Mouse (Mus musculus): ENCODE measurements around the gene Gca. TPM values are rescaled to one million over a fixed set of nuclear protein-coding genes. Genes with fewer than 3 reads are reported as not detected.
"Not testable (repeated sequence)": the region's sequence is repeated elsewhere in the genome, so short reads cannot be mapped to it uniquely, and the experiment has no call there.

Gca gene
- polyA plus RNA-seq, 1 experiment from 2014 or later: 6.8 TPM

- H3K36me3 ChIP-seq (ENCODE audit: control insufficient read depth, insufficient read depth, low read length): no peaks in the 10 kb centered on the region
- 77% methylated on average over 3 of the region's 3 CpGs for WGBS
- no peak overlapping the region for H3K27ac ChIP-seq (ENCODE audit: low read length)
- no peak overlapping the region for H3K4me3 ChIP-seq (replicated peaks; ENCODE audit: low read length)
- no peak for ATAC-seq (ENCODE audit: insufficient read depth, low FRiP score)
- no peaks in the 10 kb centered on the region for H3K9me3 ChIP-seq (replicated peaks; ENCODE audit: control insufficient read depth, low read length)
- no peak overlapping the region for H3K4me2 ChIP-seq (ENCODE audit: low read depth, low read length)
- no peak overlapping the region for H3K9ac ChIP-seq (ENCODE audit: low read length)
- H3K4me1 ChIP-seq (ENCODE audit: control insufficient read depth, insufficient read depth, low read length): no peaks in the 10 kb centered on the region
- no peaks in the 10 kb centered on the region for H3K27me3 ChIP-seq (ENCODE audit: control insufficient read depth, insufficient read depth, low read length)
Measured at GRCm38 (mm10) chr2:62706313-62706712, 42.2 kb downstream of the Gca start.

- ATAC-seq (ENCODE audit: insufficient read depth, low FRiP score): no peak
- Histone ChIP-seq H3K4me2 (ENCODE audit: low read depth, low read length) (no peak overlapping the region), H3K27ac (ENCODE audit: low read length) (no peak overlapping the region), H3K4me1 (ENCODE audit: control insufficient read depth, insufficient read depth, low read length) (no peaks in the 10 kb centered on the region), H3K27me3 (ENCODE audit: control insufficient read depth, insufficient read depth, low read length) (no peaks in the 10 kb centered on the region), H3K9ac (ENCODE audit: low read length) (no peak overlapping the region), H3K9me3 (replicated peaks; ENCODE audit: control insufficient read depth, low read length) (no peaks in the 10 kb centered on the region), H3K36me3 (ENCODE audit: control insufficient read depth, insufficient read depth, low read length) (no peaks in the 10 kb centered on the region), H3K4me3 (replicated peaks; ENCODE audit: low read length) (no peak overlapping the region)
- 81% methylated on average over 1 of the region's 1 CpGs for WGBS
Measured at GRCm38 (mm10) chr2:62709633-62710032, 45.5 kb downstream of the Gca start.

- H3K27me3 ChIP-seq (ENCODE audit: control insufficient read depth, insufficient read depth, low read length); ATAC-seq (ENCODE audit: insufficient read depth, low FRiP score); H3K9me3 ChIP-seq (replicated peaks; ENCODE audit: control insufficient read depth, low read length); H3K4me2 ChIP-seq (ENCODE audit: low read depth, low read length); H3K9ac ChIP-seq (ENCODE audit: low read length); H3K4me1 ChIP-seq (ENCODE audit: control insufficient read depth, insufficient read depth, low read length); H3K27ac ChIP-seq (ENCODE audit: low read length); H3K4me3 ChIP-seq (replicated peaks; ENCODE audit: low read length); H3K36me3 ChIP-seq (ENCODE audit: control insufficient read depth, insufficient read depth, low read length): not testable (repeated sequence)
- WGBS: 98% methylated on average over 4 of the region's 4 CpGs
Measured at GRCm38 (mm10) chr2:62714362-62714761, 50.3 kb downstream of the Gca start.

GRCm38 (mm10) chr2:62715260-62715659, 51.2 kb downstream of the Gca start:
- no peak overlapping the region for H3K4me3 ChIP-seq (replicated peaks; ENCODE audit: low read length)
- H3K9ac ChIP-seq (ENCODE audit: low read length): no peak overlapping the region

GRCm38 (mm10) chr2:62717270-62717669, 53.2 kb downstream of the Gca start:
- Histone ChIP-seq H3K4me2 (ENCODE audit: low read depth, low read length) (no peak overlapping the region), H3K27me3 (ENCODE audit: control insufficient read depth, insufficient read depth, low read length) (no peaks in the 10 kb centered on the region), H3K9ac (ENCODE audit: low read length) (no peak overlapping the region), H3K36me3 (ENCODE audit: control insufficient read depth, insufficient read depth, low read length) (no peaks in the 10 kb centered on the region), H3K4me1 (ENCODE audit: control insufficient read depth, insufficient read depth, low read length) (no peaks in the 10 kb centered on the region), H3K9me3 (replicated peaks; ENCODE audit: control insufficient read depth, low read length) (no peaks in the 10 kb centered on the region), H3K4me3 (replicated peaks; ENCODE audit: low read length) (no peak overlapping the region), H3K27ac (ENCODE audit: low read length) (no peak overlapping the region)
- no peak for ATAC-seq (ENCODE audit: insufficient read depth, low FRiP score)
- 80% methylated on average over 6 of the region's 6 CpGs for WGBS

More at GRCm38 (mm10) chr2:62715260-62715659, 51.2 kb downstream of the Gca start:
- Histone ChIP-seq H3K4me1 (ENCODE audit: control insufficient read depth, insufficient read depth, low read length) (no peaks in the 10 kb centered on the region), H3K36me3 (ENCODE audit: control insufficient read depth, insufficient read depth, low read length) (no peaks in the 10 kb centered on the region), H3K4me2 (ENCODE audit: low read depth, low read length) (no peak overlapping the region), H3K27ac (ENCODE audit: low read length) (no peak overlapping the region), H3K27me3 (ENCODE audit: control insufficient read depth, insufficient read depth, low read length) (no peaks in the 10 kb centered on the region), H3K9me3 (replicated peaks; ENCODE audit: control insufficient read depth, low read length) (no peaks in the 10 kb centered on the region)
- ATAC-seq (ENCODE audit: insufficient read depth, low FRiP score): no peak
- WGBS: 87% methylated on average over 4 of the region's 4 CpGs

- no peak for ATAC-seq (ENCODE audit: insufficient read depth, low FRiP score)
- no peaks in the 10 kb centered on the region for H3K36me3 ChIP-seq (ENCODE audit: control insufficient read depth, insufficient read depth, low read length)
- no peak overlapping the region for H3K9ac ChIP-seq (ENCODE audit: low read length)
- no peaks in the 10 kb centered on the region for H3K9me3 ChIP-seq (replicated peaks; ENCODE audit: control insufficient read depth, low read length)
- H3K4me2 ChIP-seq (ENCODE audit: low read depth, low read length): no peak overlapping the region
- H3K4me3 ChIP-seq (replicated peaks; ENCODE audit: low read length): no peak overlapping the region
- no peaks in the 10 kb centered on the region for H3K4me1 ChIP-seq (ENCODE audit: control insufficient read depth, insufficient read depth, low read length)
- no peak overlapping the region for H3K27ac ChIP-seq (ENCODE audit: low read length)
- WGBS: 55% methylated on average over 1 of the region's 1 CpGs
- H3K27me3 ChIP-seq (ENCODE audit: control insufficient read depth, insufficient read depth, low read length): no peaks in the 10 kb centered on the region
Measured at GRCm38 (mm10) chr2:62718411-62718810, 54.3 kb downstream of the Gca start.

GRCm38 (mm10) chr2:62725946-62726345, 61.9 kb downstream of the Gca start:
- Histone ChIP-seq H3K27ac (ENCODE audit: low read length) (no peak overlapping the region), H3K4me2 (ENCODE audit: low read depth, low read length) (no peak overlapping the region), H3K36me3 (ENCODE audit: control insufficient read depth, insufficient read depth, low read length) (no peaks in the 10 kb centered on the region), H3K4me1 (ENCODE audit: control insufficient read depth, insufficient read depth, low read length) (no peaks in the 10 kb centered on the region), H3K4me3 (replicated peaks; ENCODE audit: low read length) (no peak overlapping the region), H3K9ac (ENCODE audit: low read length) (no peak overlapping the region), H3K9me3 (replicated peaks; ENCODE audit: control insufficient read depth, low read length) (no peaks in the 10 kb centered on the region), H3K27me3 (ENCODE audit: control insufficient read depth, insufficient read depth, low read length) (no peaks in the 10 kb centered on the region)
- ATAC-seq (ENCODE audit: insufficient read depth, low FRiP score): no peak
- 38% methylated on average over 1 of the region's 1 CpGs for WGBS

GRCm38 (mm10) chr2:62727732-62728131, 63.6 kb downstream of the Gca start:
- H3K4me3 ChIP-seq (replicated peaks; ENCODE audit: low read length): no peak overlapping the region
- H3K9me3 ChIP-seq (replicated peaks; ENCODE audit: control insufficient read depth, low read length): no peaks in the 10 kb centered on the region
- H3K36me3 ChIP-seq (ENCODE audit: control insufficient read depth, insufficient read depth, low read length): no peaks in the 10 kb centered on the region
- ATAC-seq (ENCODE audit: insufficient read depth, low FRiP score): no peak
- H3K4me1 ChIP-seq (ENCODE audit: control insufficient read depth, insufficient read depth, low read length): no peaks in the 10 kb centered on the region
- WGBS: 86% methylated on average over 2 of the region's 2 CpGs
- H3K27ac ChIP-seq (ENCODE audit: low read length): no peak overlapping the region
- H3K27me3 ChIP-seq (ENCODE audit: control insufficient read depth, insufficient read depth, low read length): no peaks in the 10 kb centered on the region
- H3K9ac ChIP-seq (ENCODE audit: low read length): no peak overlapping the region
- no peak overlapping the region for H3K4me2 ChIP-seq (ENCODE audit: low read depth, low read length)

- 83% methylated on average over 1 of the region's 1 CpGs for WGBS
- Histone ChIP-seq H3K9me3 (replicated peaks; ENCODE audit: control insufficient read depth, low read length) (no peaks in the 10 kb centered on the region), H3K27ac (ENCODE audit: low read length) (no peak overlapping the region), H3K4me3 (replicated peaks; ENCODE audit: low read length) (no peak overlapping the region), H3K4me1 (ENCODE audit: control insufficient read depth, insufficient read depth, low read length) (no peaks in the 10 kb centered on the region), H3K27me3 (ENCODE audit: control insufficient read depth, insufficient read depth, low read length) (no peaks in the 10 kb centered on the region), H3K9ac (ENCODE audit: low read length) (no peak overlapping the region), H3K36me3 (ENCODE audit: control insufficient read depth, insufficient read depth, low read length) (no peaks in the 10 kb centered on the region), H3K4me2 (ENCODE audit: low read depth, low read length) (no peak overlapping the region)
- ATAC-seq (ENCODE audit: insufficient read depth, low FRiP score): no peak
Measured at GRCm38 (mm10) chr2:62730671-62731070, 66.6 kb downstream of the Gca start.

GRCm38 (mm10) chr2:62743098-62743497, 79.0 kb downstream of the Gca start:
- no peak overlapping the region for H3K4me3 ChIP-seq (replicated peaks; ENCODE audit: low read length)
- H3K9me3 ChIP-seq (replicated peaks; ENCODE audit: control insufficient read depth, low read length): no peaks in the 10 kb centered on the region
- no peak overlapping the region for H3K27ac ChIP-seq (ENCODE audit: low read length)
- no peak overlapping the region for H3K4me2 ChIP-seq (ENCODE audit: low read depth, low read length)
- no peaks in the 10 kb centered on the region for H3K4me1 ChIP-seq (ENCODE audit: control insufficient read depth, insufficient read depth, low read length)
- WGBS: 73% methylated on average over 2 of the region's 2 CpGs
- H3K27me3 ChIP-seq (ENCODE audit: control insufficient read depth, insufficient read depth, low read length): no peaks in the 10 kb centered on the region
- no peak overlapping the region for H3K9ac ChIP-seq (ENCODE audit: low read length)
- no peaks in the 10 kb centered on the region for H3K36me3 ChIP-seq (ENCODE audit: control insufficient read depth, insufficient read depth, low read length)
- ATAC-seq (ENCODE audit: insufficient read depth, low FRiP score): no peak

All from stomach, embryonic 16.5 days (tissue).